Mouse (Mus musculus) MN1 (cell line): Measurements from ENCODE around the gene Tm4sf5.
"Not testable (repeated sequence)": the region's sequence is repeated elsewhere in the genome, so short reads cannot be mapped to it uniquely, and the experiment has no call there.

Source experiments
- DNase-seq: peaks from one replicate; pipeline ENCODE4 v3.0.0-alpha.2; 2016; ENCODE audit warnings: low spot score

Gene Tm4sf5

DNA sequence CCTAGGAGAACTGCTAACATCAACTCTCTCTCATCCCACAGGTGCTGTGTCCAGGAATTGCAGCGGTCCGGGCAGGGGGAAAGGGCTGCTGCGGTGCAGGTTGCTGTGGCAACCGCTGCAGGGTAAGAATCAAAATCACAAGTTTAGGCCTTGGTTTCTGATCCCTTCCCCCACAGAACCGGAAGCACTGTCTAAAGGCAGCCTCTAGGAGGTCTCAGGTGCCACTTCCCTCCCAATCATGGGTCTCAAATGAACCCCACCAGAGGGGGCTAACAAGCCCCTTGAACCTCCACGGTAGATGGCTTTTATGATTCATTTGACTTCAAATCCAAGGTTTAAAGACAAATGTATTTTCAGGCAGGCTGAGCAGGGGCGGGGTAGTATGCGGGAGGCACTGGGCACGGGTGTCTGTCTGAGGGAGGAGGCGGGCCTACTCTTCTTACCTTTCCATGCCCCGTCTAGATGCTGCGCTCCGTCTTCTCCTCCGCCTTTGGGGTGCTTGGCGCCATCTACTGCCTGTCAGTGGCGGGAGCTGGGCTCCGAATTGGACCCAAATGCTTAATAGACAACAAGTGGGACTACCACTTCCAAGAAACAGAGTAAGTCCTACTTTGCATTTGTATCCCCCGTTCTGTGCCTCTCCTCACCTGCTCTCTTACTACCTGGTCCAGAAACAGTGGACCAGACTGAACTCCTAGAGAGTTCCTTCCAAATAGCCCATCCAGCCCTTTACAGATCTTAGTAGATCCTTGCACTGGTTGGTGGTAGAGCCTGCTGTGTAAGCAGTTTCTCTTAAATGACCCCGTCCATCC is 4.9 kb downstream of the Tm4sf5 start:
- DNase-seq = peak; percentile 63

DNA sequence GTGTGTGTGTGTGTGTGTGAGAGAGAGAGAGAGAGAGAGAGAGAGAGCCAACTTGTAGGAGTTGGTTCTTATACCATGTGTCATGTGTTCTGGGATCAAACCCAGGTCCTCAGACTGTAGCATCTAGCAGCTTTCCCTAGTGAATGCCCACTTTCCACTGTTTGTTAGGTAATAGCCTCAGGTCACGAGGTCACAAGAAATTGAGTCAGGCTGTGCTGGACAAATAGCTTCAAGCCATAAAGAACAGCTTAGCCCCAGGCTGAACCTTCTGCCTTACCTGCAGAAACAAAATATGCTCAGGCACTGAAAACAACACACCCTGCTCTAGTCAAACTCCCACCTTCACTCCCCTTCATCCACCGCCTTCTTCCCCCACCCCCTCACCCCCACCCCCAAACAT is 6.2 kb downstream of the Tm4sf5 start:
- no peak for DNase-seq

DNA sequence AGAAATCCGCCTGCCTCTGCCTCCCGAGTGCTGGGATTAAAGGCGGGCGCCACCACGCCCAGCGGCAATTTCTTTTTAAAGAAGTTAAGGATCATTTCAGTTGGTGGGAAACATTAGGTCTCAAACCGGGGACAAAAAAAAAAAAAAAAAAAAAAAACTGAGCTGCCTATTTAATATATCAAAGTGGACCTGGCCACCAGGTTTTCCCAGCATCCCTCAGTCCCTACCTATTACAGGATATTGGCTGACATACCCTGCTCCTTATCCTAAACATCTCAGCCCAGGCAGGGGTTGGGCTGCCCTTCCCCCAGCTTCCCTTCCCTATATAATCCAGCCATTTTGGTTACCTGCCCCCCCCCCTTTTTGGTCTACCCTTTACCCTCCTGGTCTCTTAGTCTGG is 6.8 kb downstream of the Tm4sf5 start:
- no peak for DNase-seq

DNA sequence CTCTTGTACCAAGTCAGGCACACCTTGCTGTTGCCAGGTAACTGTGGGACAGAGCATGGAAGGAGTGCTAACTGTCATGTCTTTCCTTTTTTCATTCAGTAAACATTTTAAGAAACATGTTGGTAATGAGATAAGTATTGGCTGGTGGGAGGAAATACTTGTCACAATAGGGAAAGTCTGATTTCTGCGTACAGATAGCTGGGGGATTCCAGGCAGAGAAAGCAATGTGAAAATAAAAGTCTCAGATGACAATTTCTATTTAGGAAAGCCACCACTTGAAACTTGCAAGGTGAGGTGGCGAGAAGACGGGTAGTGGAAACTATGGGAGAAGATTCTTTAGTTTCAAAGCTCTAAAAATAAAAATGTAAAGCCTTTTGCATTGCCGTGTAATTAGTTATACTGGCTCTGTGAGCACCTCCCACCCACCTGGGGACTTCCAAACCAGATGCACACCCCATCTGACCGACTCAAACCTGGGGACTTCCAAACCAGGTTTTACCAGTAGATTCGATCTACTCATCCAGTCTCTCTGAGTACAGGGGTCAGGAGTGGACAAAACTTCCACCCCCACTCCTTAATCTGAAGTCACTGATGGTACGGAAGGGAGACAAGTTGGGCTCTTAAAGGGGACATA is 7.8 kb downstream of the Tm4sf5 start:
- DNase-seq = no peak

DNA sequence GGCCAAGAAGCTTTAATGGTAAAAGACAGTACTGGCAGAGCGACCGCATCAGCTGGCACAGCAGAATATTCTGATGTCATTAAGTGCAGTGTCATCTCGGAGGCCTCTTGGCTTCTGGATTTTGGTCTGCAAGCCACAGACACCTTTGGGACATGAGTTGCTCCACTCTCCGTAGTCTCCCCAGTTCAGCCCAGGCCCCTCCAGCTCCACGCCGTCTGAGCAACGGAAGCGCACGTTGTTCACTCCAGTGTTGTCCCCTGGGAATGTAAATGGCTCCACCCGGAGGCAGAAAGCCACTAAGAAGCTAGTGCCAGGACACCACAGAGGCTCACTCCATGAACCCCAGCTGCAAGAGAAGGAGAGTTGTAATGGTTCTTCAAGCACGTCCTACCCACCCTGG is 8.5 kb downstream of the Tm4sf5 start:
- peak; percentile 35 for DNase-seq

DNA sequence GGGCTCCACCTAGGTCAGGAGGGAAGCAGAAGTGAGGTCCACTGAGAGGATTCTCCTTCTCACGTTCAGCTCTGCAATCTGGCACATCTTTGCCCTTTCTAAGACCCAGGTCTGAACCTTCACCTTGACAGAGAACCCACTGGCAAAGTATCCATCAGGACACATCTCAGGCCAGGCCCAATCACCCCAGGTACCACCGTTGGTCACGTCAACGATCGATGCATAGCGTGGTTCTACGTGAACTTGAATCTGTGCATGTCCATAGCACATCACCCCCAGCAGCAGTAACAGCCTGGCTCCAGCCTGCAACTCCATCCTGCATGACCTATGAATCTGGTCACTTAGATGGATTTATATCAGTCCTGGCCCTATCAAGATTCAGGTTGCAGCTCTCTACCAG is 9.2 kb downstream of the Tm4sf5 start, which contains the start of gene Vmo1:
Vmo1 (minus strand) TSS at position 329 of the 400 bp plus-strand sequence.
- DNase-seq = no peak

DNA sequence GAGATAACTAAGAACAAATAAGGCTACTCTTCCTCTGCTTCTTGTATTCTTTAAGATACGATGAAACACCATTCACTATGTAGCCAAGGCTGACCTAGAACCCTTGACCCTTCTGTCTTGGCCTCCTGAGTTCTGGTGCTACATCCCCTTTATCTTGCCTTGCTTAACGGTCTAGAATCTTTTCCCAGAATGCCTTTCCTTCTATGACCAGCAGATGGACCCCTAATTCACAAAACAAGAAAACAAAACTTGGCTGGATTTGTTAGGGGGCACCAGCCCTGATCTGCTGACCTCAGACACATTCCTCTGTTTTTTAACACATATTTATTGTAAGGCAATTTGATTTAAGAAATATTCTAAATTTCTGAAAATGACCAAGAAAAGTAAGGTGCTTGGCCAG is 11.3 kb downstream of the Tm4sf5 start:
- DNase-seq = peak; percentile 70

DNA sequence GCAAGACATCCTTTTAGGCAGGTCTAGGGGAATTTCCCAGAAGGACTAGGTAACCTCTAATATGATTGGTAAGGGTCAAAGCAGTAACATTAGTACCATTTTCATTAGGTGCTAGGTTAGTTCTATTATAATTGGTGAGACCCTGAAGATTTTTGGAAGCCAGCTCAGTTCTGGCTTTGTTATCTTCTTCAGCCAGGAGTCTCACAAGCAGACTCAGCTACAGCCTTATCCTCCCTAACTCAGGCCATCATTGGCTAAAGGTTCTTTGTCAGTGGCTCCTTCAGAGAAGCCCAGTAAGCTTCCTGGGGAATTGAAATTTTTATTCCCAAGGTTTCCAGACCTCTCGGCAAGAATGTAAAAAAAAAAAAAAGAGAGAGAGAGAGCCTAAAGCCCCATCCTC is 13.4 kb downstream of the Tm4sf5 start:
- no peak for DNase-seq

DNA sequence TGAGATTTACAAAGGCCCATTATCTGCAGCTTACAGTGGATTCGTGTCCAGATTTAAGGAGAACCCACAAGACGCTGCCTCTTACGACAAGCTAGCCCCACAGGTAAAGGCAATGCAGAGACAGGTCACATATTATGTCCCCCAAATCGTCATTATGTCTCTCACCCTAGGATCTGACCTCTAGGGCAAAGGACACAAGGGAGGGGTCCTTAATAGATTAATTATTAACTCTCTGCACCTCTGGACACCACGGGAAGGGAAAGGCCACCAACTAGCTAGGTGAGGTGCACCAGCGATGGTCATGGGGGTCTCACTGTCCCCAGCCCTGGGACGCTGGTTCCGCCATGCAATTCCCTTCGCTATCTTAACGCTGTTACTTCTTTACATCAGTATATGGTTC is 13.9 kb downstream of the Tm4sf5 start, which contains the start of gene Gltpd2:
Gltpd2 (plus strand) TSS at position 274 of the 400 bp plus-strand sequence.
- DNase-seq = no peak

DNA sequence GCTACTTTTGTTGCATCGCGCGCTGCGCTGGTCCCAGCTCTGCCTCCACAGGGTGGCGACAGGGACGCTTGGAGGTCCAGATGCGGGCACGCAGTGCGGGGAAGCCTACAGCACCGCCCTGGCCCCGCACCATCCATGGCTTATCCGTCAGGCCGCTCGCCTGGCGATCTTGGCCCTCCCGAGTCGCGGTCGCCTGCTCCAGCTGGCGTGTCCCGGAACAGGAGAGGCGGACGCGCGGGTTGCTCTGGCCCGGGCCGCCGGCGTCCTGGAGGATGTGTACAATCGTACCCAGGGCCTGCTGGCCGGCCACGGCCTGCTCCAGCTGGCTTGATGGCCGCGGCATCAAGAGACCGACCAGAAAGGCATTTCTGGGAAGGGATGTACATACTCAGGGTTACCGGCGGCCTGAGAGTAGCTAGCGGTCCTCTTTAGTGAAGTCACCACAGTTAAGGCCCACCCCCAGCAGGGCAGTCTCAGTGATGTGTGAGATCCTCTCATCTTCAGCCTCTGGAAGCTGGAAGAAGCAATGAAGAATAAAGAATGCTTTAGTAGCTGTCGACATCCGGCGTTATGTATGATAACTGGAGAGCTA is 15.2 kb downstream of the Tm4sf5 start:
- DNase-seq = peak; percentile 75

DNA sequence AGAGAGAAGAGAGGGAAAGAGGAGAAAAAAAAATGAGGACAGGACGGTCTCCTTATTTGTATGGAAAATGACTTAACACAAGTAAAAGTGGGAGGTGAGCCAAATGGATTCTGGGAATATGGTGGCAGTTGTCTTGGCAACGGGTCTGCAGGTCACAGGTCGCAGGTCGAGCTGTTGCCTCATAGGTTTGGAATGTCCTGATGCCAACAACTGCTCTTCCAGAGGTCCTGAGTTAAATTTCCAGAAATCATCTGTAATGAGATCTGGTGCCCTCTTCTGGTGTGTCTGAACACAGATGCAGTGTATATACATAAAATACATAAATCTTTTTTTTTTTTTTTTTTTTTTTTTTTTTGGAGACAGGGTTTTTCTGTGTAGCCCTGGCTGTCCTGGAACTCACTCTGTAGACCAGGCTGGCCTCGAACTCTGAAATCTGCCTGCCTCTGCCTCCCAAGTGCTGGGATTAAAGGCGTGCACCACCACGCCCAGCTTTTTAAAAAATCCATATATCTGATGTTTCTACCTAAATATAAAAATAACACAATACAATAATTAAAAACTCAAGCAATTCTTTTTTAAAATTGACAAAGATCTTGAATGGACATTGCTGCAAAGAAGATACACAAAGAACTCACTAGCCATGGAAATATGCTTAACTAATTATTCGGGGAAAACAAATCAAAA is 18.4 kb downstream of the Tm4sf5 start:
- DNase-seq = not testable (repeated sequence)

DNA sequence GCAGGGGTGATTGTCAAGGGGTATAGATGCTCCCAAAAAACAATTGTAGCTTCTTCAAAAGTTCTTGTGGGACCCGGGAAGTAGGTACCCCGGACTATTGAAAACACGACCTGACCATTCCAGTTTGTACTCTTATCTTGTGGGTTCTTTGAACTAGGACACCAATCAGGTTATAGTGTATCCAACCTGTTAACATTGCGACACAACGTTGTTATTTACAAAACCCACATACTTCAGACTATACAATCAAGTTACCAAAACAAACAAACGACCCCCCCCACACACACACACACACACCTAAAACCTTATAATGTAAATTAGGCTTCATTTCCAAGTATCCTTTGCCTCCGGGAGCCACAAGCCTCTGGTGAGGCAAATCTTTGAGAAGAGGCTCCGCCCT is 19.7 kb downstream of the Tm4sf5 start:
- no peak for DNase-seq

DNA sequence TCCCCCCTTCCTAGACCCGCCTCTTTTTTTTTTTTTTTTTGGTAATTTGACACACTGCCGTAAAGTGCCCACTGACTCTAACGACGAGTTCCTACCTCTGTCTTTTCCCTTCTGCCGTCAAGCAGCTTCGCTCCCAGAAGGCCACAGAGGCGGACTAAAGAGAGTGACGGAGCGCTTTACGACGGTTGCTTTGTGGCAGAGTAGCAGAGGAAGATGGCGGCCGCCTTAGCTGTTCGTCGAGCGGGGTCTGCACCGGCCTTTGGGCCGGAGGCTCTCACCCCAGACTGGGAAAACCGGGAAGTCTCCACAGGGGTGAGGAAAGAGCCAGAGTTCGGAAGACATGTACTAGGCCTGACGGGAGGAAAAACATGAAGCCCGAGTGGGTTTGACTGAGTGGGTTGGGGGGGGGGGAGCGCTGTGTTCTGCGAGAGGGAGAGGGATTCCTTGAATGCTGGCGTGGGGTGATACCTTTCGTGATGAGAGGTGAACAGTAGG is 20.2 kb downstream of the Tm4sf5 start, which contains the start of gene Psmb6:
Psmb6 (plus strand) TSS at position 184 of the 495 bp plus-strand sequence.
- DNase-seq = peak; percentile 96

DNA sequence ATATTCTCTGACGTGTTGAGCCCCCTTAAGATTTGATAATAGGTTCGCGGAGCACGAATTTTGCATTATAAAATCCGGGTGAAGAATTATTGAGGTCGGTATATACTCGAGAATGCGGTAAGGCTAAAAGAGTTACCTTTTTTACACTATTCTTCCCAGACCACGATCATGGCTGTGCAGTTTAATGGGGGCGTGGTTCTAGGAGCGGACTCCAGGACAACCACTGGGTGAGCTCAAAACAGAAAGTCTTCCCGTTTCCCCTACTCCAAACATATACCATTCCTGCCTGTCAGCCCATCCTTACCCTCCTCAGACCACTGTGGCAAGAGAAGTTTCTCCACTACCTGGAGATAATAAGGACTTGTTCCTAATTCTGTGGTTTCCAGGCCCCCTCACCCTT is 20.7 kb downstream of the Tm4sf5 start:
- peak; percentile 62 for DNase-seq

DNA sequence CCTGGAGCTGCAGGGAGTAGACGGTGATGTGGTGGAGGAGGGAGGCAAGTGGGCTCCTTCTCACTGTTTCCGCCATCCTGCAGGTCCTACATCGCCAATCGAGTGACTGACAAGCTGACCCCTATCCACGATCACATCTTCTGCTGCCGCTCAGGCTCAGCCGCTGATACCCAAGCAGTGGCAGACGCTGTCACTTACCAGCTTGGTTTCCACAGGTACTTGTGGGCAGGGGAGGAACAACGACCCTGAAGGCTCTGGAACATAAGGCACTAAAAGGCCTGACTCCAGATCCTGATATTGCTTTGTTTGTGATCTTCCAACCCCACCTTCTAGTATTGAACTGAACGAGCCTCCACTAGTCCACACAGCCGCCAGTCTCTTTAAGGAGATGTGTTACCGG is 21.2 kb downstream of the Tm4sf5 start:
- no peak for DNase-seq

DNA sequence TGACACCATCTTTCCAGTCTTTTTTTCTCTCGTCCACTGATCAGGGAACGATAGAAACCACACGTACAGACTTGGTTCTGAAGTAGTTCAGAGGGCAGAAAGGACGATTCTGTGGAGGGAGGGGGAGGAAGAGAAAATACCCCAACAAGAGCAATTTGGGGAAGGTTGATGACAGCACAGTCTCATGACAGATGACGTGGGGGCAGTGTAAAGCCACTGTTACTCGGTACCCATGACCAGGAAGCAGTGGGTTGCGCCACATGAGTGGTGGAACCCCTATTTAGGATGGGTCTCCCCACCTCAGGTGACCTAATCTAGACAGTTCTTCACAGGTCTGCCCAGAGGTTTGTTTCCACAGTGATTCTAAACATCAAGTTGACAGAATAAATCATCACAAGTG is 23.6 kb downstream of the Tm4sf5 start:
- DNase-seq = no peak

DNA sequence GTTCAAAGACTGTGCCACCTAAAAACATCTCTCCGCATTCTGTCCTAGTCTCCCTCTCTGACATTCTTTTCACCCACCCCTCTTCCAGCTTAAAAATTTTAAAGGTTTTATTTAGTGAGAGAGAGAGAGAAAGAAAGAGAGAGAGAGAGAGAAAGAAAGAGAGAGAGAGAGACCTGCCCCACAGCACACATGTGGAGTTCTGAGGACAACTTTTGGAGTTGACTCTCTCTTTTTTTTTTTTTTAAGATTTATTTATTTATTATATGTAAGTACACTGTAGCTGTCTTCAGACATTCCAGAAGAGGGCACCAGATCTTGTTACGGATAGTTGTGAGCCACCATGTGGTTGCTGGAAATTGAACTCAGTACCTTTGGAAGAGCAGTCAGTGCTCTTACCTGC is 26.0 kb downstream of the Tm4sf5 start:
- not testable (repeated sequence) for DNase-seq

DNA sequence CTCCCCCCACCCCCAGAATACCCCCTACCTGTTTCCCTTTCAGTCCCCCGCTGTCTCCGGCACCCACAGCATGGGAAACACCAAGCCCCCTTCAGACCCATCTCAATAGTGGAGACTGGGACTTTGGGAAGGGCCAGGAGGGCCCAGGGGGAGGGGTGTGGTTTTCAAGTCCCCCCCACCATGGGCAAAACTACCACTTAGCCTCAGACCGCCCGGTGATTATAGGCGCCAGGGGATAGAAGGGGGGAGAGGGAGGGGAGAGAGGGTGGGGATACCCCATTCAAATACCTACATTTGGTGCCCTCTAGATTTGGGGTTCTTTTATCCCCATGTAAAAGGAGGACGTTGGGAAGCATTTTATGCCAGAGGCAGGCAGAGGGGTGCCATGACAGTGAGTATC is 27.8 kb downstream of the Tm4sf5 start, which contains the start of gene Gm40193:
Gm40193 (minus strand) TSS at position 101 of the 400 bp plus-strand sequence.
- no peak for DNase-seq

DNA sequence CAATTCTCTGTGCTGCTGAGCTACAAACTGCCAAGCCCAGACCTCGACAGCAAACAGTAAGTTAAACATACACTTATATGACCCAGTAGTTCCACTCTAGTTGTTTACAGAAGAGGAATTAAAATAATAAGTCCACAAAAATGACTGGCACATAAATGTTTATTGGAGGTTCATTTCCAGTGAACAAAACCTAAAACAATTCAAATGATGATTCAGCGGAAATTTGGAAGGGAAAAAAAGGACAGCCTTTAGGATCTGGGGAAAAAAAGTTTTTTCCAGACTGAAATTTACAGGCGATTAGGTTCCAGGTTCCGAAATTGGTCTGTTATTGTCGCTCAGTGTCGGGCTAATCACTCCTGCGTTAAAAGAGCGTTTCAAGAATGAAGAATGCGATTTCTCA is 34.4 kb downstream of the Tm4sf5 start:
- DNase-seq = no peak

DNA sequence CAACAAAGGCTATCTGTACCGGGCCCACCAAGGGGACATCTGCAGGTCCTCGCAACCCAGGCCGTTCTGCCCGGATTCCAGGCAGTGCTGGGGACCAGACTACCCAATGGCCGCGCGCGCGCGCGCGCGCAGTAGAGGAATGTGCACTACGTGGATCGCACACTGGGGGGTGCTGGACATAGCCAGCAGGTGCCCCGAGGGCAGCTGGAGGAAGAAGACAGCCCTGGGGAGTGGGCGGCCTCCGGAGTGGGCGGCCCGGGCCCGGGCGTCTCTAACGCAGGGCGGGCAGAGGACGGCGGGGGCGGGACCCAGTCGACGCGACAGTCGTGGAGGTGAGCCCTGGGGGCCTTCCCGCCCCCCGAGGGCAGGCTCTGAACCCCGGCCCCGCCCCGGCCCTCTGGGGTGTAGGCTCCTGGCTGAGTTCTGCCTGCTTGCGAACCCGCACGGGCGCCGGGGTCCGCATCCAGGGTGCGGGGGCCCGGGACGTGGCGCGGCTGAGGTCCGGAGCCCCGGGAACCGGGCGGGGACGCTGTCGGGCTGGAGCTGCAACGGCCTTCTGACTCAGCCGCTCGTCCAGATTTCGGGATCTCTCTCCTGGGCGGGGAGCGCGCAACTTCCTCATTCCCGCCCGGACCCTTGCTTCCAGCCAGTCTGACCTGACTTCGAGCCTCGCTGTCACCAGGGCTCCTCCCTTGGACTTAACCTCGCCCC is 35.0 kb downstream of the Tm4sf5 start, which contains the start of gene Pld2:
Pld2 (plus strand) TSS at position 188 of the 711 bp plus-strand sequence.
- peak; percentile 82 for DNase-seq

DNA sequence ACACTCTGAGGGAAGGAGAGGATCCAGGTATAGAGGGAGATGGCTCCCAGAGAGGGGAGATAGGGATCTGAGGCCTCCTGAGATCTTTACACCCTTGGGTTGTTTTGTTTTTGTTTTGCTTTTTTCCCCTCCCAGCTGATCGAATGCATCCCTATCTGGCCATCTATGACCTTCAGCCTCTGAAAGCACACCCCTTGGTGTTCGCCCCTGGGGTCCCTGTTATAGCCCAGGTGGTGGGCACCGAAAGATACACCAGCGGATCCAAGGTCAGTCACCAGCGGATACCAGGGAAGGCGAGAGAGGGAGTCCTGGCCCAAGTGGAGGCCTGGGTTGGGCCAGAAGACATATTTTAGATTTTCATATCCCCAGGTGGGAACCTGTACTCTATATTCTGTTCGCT is 35.9 kb downstream of the Tm4sf5 start:
- DNase-seq = no peak
